Mouse (Mus musculus) E14TG2a.4 (cell line): ENCODE measurements around the gene Acot7.

ENCODE experiments used
- CTCF ChIP-seq: conservative IDR thresholded peaks from 2 replicates; pipeline ENCODE4 v1.5.1; 2014; ENCODE audit warnings: low read length
- NANOG ChIP-seq: IDR thresholded peaks from 2 replicates; pipeline ENCODE4 v1.6.1; 2014; ENCODE audit warnings: borderline replicate concordance, low read length, mixed read lengths
- POU5F1 ChIP-seq: IDR thresholded peaks from 2 replicates; pipeline ENCODE4 v1.6.1; 2014; ENCODE audit warnings: low read length, borderline replicate concordance

GRCm38 (mm10) chr4:152151451-152151965 is 26.4 kb upstream of the Acot7 start:
- TF ChIP-seq POU5F1 (no peak), CTCF (no peak), NANOG (no peak)
